Mouse (Mus musculus): ENCODE data around the gene Arhgap30. TPM values are rescaled to one million over a fixed set of nuclear protein-coding genes. Genes with fewer than 3 reads are reported as not detected.

The Arhgap30 gene
- total RNA-seq, 2 experiments from 2014 or later: 11.7 to 22.9 TPM

DNA sequence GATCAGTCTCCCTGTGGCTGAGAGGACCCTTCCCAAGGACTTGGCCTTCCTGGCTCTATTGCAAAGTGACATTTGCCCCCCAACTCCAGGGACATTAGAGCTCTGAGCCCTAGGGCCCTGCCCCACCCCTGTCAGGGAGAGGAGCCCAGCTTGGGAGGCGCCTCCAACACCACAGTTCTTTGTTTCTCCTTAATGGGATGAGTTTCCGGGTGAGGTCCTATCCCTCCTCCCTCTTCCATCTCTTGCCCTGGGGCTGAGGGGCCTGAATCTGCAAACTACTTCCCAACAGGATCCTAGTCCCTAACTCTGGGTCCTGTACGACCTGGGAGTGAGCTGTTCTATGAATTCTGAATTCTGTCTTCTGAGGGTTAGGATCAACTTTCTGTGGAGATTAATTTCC, 15.9 kb upstream of the Arhgap30 start:
- no peak for ATAC-seq (replicated peaks; ENCODE audit: low FRiP score, poor library complexity, severe bottlenecking)

DNA sequence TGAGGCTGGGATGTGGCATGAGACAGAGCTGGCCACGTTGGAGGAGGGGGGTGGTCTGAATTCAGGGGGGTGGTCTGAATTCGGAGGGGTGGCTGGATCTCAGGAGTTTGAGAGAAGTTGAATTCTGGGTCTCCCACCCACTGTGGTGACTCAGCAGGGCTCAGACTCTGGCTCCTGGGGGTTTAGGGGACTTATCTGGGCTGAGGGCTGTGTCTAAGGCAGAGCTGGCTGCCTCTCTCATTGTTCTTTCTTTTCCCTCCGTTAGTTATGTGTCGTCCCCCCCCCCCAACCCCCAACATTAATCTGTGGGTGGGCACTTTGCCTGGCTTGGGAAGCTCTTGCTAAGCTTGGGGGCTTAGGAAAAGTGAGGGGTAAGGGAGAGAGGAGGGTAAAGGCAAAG, 14.8 kb upstream of the Arhgap30 start:
- no peak for ATAC-seq (replicated peaks; ENCODE audit: low FRiP score, poor library complexity, severe bottlenecking)

DNA sequence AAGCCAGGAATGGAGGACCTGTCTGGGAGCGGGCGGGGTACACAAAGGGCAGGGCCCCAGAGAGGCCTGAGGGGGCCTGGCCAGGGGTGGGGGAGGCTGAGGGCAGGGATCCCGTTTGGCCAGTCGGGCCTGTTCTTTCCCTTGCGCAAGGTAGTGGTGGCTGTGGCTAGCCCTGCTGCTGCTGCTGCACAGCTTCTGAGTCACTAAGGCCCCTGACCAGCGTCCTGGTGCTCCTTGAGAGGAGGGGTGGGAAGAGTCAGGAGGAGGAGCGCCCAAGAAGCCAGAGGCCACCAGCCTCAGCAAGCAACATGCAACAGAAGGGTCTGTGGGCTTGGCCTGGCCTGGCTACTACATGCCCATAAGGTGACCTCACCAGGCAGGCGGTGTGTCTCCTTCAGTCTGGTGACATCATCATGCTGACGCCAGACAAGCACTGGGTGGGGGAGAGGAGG, 13.1 kb upstream of the Arhgap30 start:
- ATAC-seq (replicated peaks; ENCODE audit: low FRiP score, poor library complexity, severe bottlenecking): no peak

DNA sequence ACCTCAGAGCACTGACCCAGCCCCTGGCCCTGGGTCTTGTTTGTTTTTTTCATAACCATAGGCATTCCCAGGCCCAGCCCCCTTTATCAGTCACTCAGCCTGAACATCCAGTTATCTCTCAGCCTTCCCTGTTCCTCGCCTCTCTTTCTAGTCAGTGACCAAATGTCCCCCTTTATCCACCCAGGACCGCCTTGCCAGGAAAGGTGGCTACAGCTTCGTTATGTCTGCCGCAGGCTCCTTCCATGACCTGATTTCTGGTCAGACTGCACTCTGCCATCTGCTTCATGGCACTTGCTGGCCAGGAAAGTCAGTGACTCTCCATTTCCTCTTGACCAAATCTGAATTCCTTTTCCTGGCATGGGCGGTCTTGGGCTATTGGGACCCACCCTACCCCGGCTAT, 10.5 kb upstream of the Arhgap30 start:
- ATAC-seq (replicated peaks; ENCODE audit: low FRiP score, poor library complexity, severe bottlenecking): no peak

DNA sequence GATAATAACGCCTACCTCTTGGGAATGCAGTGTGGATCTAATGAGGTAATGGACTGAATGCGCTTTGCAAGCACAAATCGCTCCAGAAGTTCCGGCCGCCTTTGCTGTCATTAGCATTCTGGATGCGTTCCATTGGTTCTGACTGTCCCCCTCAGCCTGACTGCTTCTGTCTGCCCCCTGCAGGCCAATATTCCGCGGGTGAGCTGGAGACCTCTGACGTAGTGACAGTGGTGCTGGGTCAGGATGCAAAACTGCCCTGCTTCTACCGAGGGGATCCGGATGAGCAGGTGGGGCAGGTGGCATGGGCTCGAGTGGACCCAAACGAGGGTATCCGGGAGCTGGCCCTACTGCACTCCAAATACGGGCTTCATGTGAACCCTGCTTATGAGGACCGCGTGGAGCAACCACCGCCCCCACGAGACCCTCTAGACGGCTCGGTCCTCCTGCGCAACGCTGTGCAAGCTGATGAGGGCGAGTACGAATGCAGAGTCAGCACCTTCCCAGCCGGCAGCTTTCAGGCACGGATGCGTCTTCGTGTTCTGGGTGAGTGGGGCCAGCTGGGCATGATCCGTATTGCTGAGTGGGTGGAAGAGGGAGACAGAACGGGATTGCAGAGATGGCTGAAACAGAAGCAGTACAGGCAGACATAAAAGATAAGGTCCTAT, 8.7 kb upstream of the Arhgap30 start:
- 0 out of 2 replicates have a peak, but pooled peaks have one; percentile 29 for ATAC-seq (replicated peaks; ENCODE audit: low FRiP score, poor library complexity, severe bottlenecking)

DNA sequence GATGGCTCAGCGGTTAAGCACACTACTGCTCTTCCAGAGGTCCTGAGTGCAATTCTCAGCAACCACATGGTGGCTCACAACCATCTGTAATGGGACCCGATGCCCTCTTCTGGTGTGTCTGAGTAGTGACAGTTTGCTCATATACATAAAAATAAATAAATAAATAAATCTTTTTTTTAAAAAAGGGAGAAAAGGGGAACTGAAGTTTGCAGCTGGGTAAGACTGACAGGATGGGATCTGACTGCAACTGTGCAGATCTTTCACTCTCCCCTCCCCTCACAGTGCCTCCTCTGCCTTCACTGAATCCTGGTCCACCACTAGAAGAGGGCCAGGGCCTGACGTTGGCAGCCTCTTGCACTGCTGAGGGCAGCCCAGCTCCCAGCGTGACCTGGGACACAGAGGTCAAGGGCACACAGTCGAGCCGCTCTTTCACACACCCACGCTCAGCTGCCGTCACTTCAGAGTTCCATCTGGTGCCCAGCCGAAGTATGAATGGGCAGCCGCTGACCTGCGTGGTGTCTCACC, 6.6 kb upstream of the Arhgap30 start:
- ATAC-seq (replicated peaks; ENCODE audit: low FRiP score, poor library complexity, severe bottlenecking): no peak

DNA sequence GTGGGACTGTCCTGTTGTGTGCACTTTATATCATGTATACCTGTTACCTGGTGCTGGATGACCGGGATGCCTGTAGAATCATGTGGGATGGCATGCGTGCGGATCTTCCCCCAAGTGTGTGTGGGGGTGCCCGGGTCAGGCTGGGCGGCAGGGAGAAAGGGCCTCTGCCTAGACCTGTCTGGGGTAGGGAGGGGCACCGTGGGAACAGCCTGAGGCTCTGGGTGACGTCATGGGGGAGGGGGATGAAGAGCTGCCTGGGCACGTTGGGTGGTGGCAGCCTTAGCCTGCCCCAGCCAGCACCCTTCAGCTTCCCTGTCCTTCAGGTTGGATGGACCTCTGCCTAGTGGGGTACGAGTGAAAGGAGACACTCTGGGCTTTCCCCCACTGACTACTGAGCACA, 4.4 kb upstream of the Arhgap30 start:
- no peak for ATAC-seq (replicated peaks; ENCODE audit: low FRiP score, poor library complexity, severe bottlenecking)

DNA sequence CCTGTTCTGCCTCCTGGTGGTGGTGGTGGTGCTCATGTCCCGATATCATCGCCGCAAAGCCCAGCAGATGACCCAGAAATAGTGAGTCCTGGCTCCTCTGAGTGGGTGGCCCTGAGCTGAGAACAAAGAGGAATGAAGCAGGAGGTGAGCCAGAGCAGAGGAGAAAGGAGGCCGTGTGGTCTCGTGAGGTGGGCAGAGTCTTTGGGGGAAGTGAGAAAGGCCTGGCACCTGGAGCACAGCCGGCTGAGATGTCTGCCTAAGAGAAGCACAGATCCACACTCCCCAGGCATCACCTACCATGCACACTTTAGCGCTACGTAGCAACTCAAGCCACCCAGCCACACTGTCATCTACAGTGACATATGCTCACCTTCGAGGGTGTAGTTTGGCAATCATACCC, 3.6 kb upstream of the Arhgap30 start:
- ATAC-seq (replicated peaks; ENCODE audit: low FRiP score, poor library complexity, severe bottlenecking): no peak

DNA sequence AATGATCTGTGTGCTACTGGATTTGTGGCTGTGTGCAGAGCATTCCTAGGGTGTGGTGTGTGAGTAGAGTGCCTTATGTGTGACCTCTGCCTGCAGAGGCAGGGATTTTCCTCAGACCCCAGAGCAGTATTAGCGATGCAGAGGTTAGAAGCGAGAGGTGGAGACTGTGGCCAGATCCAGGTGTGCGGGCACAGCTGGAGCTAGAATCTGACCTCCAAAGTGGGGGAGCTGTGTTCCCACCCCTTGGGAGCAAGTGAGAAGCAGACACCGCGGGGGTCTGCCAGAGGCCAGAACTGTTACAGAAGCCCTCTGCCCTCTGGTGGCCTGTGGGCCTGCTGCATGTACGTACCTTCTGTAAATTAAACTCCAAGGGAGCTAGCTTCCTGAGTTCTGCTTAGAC, 1.7 kb upstream of the Arhgap30 start:
- no peak for ATAC-seq (replicated peaks; ENCODE audit: low FRiP score, poor library complexity, severe bottlenecking)

DNA sequence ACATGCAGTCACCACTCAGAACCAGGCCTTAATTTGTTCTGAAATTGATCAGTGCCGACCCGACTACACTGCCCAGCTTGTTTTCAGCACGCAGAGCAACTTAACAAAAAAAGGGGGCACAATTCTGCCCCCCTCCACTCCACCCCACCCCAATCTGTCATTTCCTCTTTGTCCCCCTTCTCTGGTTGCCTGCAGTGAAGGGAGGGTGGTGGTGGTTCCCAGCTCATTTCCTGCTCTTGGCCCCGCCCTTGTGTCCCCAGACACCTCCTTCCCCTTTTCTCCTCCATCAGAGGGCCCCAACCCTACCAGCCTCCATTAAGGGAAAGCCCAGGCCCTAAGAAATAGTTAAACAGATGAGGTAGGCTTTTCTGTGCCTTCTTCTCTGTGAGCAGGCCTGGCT, 1.3 kb downstream of the Arhgap30 start:
- no peak for ATAC-seq (replicated peaks; ENCODE audit: low FRiP score, poor library complexity, severe bottlenecking)

DNA sequence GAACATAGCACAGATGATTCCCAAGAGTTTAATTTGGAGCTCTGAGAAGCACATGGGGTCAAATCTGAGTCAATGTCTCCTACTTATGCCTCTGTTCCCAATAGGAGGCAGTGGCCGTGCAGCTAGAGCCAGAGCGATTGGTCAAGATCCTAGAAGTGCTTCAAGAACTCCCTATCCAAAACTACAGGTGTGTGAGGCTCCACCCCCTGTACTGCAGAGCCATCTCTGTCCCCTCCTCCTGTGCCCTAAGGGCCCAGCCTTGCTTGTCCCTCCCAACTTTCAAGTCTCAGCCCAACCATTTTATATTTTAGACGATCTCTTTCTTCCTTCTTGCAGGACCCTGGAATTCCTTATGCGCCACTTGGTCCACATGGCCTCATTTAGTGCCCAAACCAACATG, 13.1 kb downstream of the Arhgap30 start:
- no peak for ATAC-seq (replicated peaks; ENCODE audit: low FRiP score, poor library complexity, severe bottlenecking)

DNA sequence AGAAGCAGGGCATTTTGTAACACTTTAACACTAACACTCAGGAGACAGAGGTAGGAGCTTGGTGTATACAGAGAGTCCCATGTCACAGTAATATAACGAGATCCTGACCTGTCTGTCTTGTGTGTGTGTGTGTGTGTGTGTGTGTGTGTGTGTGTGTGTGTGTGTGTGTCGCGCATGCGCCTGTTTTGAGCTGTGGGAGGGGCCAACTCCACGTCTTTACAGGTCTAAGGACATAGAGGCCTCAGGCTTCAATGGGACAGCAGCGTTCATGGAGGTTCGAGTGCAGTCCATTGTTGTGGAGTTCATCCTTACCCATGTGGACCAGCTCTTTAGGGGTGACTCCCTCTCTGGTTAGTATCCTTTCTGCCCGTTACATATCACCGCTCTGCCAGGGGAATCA, 14.2 kb downstream of the Arhgap30 start:
- no peak for ATAC-seq (replicated peaks; ENCODE audit: low FRiP score, poor library complexity, severe bottlenecking)

DNA sequence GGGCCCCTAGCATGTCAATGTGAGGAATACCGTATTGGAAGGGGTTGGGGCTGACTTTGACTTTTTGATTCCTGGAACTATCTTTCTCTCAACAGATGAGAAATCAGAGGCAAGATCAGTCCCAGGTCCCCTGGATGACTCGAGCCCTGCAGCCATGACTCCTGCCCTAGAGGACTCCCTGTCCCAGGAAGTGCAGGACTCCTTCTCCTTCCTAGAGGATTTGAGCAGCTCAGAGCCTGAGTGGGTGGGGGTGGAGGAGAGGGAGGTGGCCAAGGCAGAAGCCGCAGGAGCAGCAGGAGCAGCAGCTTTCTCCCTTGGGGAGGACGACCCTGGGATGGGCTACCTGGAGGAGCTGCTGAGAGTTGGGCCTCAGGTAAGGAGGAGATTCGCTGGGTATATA, 18.5 kb downstream of the Arhgap30 start:
- ATAC-seq (replicated peaks; ENCODE audit: low FRiP score, poor library complexity, severe bottlenecking): no peak

DNA sequence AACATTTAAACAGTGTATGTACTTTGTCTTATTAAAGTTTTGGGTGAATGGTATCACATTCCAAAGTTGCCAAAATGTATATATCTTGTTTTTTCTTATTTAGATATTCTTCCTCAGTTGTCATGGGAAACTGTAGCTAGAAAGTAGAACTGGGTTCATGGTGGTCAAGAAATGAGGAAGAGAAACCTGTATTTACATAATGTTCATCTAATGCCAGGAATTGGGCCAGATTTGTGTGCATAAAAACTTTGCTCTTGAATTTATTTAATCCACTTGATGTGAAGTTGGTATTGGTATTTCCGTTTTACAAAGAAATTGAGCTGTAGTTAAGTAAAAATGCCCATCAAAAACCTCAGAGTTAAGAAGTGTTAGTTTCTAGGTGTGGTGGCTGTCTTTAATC, 21.5 kb downstream of the Arhgap30 start:
- no peak for ATAC-seq (replicated peaks; ENCODE audit: low FRiP score, poor library complexity, severe bottlenecking)

DNA sequence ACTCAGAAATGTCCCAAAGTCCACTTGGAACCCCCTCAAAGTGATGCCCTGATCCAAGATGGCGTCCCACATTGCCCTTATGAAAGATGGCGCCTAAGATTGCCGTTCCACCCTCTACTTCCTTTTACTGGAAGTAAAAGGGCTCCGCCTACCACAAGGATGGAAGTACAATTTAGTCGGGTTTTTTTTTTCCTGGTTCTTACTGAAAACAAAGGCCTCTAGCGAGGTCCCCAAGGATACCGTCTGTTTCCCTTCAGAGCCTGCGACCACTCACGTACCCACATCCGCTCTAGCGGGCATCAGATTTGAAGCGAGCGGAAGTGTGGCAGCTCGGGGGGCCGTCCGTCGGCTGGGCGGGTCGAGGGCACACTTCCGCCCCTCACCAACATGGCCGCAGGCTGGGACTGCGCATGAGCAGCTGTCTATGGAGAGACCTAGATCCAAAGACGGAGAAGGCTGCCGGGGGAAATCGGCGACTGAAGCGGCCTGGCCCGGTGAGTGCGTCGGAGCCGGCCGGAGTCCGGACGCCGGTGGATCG, 22.3 kb downstream of the Arhgap30 start, which contains the start of gene Usf1:
Gene Usf1, plus strand, starts transcription at position 367 of the 538 bp plus-strand sequence.
- ATAC-seq (replicated peaks; ENCODE audit: low FRiP score, poor library complexity, severe bottlenecking): peak; percentile 97

DNA sequence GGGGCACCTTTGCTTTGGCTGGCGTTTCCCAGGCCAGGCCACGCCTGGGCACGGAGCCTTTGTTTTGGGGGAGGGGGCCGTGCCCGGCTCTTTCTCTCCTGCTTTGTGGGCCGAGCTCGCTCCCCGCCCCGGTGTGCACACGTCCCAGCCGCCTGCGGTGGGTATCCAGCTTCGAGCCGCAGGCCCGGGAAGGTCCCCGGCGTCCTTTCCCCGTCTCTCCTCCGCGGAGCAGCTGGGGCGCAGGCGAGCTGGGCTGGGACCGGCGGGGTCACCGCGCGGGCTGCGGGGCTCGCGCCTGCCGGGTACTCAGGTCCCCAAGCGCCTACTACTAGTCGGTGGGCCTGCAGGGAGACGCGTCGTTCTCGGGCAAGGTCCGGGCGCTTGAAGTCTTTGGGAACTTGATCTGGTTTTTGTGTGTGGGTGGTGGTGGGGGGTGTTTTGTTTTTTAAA, 22.8 kb downstream of the Arhgap30 start:
- ATAC-seq (replicated peaks; ENCODE audit: low FRiP score, poor library complexity, severe bottlenecking): peak; percentile 37

DNA sequence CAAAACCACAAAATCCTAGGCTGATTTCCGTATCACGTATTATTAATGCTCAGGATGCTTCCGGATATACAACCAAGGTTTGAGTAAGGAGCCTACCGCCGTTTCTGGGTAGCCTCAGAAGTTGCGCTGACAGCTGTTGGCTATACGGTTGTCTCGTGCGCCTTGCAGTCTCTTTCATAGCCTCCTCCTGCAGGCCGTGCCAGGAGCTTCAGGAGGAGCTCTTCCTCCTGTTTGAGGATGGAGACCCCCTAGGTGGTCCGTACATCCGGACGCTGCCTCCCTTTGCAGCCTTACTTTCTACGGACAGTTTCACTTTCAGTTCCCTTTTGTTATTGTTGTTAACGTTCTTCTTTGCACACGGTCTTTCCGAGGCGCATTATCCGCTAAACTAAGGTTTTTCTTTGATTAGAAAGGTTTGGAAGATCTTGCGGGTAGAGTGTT, 23.3 kb downstream of the Arhgap30 start:
- 0 out of 2 replicates have a peak, but pooled peaks have one; percentile 26 for ATAC-seq (replicated peaks; ENCODE audit: low FRiP score, poor library complexity, severe bottlenecking)

DNA sequence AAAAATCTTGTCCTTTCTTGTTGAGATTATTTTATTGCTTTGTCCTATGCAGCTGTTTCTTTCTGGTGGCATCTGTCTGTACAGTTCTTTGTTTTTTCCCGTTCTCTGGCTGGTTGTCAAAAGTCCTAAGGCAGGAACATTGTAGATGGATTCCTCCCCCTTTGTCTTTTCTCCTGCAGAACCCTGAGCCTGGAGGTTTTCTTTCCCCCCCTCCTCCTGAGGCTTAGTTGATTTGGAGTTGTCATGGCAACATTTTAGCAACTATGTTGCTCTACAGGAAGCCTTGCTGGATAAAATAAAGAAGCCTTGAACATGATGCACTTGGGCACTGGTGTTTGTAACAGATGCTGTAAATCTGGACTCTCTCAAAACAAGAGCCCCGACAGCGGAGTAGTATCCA, 23.7 kb downstream of the Arhgap30 start:
- ATAC-seq (replicated peaks; ENCODE audit: low FRiP score, poor library complexity, severe bottlenecking): no peak

DNA sequence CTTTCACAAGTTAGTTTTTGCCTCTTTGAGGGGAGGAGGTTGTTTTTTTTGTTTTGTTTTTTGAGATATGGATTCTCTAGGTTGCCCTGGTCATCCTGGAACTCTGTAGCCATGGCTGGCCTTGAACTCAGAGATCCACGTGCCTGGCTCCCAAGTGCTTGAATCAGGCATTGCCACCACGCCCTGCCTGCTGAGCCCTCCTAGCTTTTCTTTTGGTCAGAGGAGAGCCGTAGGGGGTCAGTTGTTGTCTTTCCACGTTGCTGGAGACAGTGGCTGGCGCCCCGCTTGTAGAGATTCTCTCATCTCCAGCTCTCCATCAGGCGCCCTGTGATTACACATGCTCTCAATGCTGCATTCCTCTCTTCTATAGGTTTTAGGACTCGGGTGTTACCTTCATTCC, 24.9 kb downstream of the Arhgap30 start:
- ATAC-seq (replicated peaks; ENCODE audit: low FRiP score, poor library complexity, severe bottlenecking): no peak

DNA sequence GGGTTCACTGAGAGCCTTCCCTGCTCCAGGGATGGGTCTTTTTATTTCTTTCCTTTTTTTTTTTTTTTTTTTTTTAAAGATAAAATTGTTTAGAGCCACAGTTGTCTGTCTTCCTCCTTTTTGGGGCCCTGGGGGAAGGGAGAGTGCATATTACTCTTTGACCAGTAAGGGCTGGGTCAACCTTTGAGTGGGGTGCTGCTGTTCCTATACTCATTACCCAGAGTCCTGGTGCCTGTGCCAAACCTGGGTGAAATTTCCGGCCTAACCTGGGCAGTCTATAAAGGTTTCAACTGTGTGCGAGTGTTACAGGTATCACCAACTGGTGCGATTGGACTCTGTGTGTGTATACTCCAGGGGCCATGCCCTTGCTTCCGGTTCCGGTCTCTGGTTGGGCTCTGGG, 29.9 kb downstream of the Arhgap30 start, which contains the start of gene Tstd1:
Gene Tstd1, plus strand, starts transcription at position 213 of the 400 bp plus-strand sequence.
- ATAC-seq (replicated peaks; ENCODE audit: low FRiP score, poor library complexity, severe bottlenecking): no peak

DNA sequence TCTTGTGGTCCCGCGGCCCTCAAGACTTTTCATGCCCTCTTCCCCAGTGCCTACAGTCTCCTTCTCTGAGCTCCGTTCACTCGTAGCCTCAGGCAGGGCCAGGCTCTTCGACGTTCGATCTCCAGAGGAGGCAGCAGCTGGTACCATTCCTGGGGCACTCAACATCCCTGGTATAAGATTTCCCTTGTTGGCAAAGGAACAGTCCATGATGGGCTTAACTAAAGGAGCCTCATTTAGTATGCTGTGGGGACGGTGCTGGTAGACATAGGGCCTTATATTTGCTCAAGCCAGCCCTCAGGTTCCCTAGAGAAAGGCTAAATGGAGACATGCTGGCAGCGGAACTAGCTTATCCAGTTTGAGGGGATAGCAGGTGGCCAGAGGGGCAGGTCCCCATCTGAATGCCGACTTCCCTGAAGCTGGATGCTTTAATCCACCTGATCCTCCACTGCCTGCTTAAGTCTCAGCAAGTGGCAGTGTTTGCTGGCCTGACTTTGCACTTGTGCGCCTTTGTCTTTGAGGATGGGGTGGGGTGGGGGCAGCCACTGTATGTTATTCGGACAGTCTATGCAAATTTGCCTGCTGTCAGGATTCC, 30.6 kb downstream of the Arhgap30 start:
- ATAC-seq (replicated peaks; ENCODE audit: low FRiP score, poor library complexity, severe bottlenecking): no peak

All from erythroid progenitor cell, adult 5-6 weeks (primary cell).